Mouse (Mus musculus): ENCODE results near the gene Pknox2. TPM values are rescaled to one million over a fixed set of nuclear protein-coding genes. Genes with fewer than 3 reads are reported as not detected.

Gene Pknox2
- 1 to 10 TPM; 2.9 to 3.5 TPM for total RNA-seq (2021)
- polyA plus RNA-seq (2012; rRNA removed) = 1.8 and 2.1 TPM in 2 replicates
- long read RNA-seq, partial matches to known transcripts = 2 of 4 reads
- long read RNA-seq, other reads (novel, unspliced or antisense) = 0 of 4 reads

DNA sequence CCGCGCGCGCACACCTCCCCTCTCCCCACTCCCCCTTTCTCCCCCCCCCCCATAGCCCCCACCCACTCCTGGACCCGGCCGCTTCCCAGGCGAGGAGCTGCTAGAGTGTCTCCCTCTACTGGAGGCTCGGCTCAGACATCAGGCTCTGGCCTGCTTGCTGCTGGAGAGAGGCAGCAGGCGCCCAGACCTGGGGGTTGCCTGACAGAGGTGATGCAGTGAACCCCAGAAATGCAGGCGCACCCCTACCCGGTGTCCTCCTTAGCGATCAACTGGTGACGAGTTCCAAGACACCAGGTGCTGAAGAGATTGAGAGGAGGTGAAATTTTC is at the start of gene Pknox2:
Gene Pknox2, minus strand, starts transcription at position 49 of the 327 bp plus-strand sequence.
- DNase-seq = peak; percentile 84

DNA sequence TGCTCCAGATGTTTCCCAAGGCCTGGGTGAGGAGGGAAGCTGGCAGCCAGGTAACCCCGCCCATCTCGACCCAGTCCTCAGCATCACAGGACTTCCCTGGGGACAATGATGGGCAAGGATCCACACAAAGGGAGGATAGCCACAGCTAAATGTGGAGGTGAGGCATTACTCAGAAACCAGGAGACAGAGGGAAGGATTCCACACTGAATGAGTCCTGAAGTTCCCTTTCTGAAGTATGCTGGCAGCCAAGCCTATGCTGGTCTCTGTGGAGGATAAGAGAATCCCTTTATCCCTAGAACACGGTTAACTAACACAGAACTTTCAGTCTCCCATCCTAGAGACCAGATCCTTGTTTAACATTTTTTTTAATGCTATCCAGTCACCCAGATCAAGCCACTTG is 40.8 kb upstream of the Pknox2 start:
- DNase-seq = no peak

DNA sequence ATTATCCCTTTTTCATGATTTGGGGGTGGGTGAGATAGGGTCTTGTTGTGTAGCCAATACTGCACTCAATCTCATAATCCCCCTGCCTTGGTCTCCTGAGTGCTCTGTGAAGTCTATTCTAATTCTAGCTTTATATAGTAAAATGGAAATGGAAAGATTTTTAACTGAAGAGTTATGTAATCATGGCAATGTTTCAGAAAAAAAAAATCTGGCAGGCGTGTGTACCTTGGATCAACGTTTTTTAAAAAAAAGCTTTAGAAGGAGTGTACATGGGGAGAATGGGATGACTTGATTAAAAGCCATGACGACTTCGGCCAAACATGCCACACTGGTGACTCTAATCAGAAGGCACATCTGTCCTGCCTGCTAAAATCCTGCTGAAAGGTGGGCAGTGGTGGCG is 40.2 kb upstream of the Pknox2 start:
- DNase-seq = no peak

DNA sequence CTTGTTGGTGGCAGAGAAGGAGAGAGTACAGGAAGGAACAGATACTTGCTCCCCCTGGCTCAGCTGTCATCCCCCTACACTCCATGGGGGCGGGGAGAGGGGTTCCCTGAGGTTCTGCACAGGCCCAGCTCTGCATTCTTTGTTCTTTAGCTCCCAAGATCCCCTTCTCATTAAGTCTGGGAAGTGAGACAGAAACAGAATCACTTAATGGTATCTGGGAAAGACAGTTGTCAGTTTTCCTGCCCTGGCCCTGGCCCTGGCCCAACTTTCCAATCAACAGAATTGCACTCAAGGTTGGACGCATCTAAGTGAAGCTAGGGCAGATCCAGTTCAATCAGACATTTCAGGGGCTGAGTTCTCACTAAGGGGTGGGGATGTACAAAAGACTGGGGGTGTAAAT is 36.0 kb upstream of the Pknox2 start:
- no peak for DNase-seq

DNA sequence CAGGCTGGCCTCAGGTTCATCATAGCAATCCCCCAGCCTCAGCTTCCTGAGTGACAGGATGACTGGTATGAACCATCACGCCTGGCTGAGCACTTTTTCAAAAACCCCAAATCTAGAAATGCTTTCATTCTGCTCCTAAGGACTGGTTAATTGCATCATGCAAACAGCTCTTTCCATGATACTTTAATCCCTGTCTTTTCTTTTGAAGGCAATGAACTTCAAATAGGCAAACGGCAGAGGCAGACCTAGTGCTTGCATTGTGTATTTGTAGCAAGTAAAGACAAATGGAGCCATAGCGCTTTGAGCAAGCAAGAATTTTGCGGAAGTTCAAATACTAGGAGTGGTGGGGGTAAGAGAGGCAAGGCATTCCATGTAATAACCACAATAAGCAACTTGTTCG is 34.4 kb upstream of the Pknox2 start:
- DNase-seq = no peak

DNA sequence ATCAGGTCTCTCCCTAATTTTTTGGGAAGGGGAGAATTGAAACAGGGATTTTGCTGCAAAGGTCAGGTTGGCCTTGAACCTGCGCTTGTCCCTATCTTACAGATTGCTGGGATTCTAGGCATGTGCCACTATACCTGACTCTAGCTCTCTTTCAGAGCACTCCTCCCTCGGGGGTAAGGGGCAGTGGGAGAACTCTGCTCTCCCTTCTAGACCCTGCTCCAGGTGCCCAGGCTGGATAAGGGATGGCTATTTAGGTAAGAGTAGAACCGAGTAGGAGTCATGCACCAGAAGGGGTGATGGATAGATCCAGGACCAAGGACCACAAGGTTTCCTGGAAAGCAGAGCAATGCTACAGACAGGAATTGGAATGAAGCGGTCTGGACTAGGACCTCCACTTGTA is 32.4 kb upstream of the Pknox2 start:
- DNase-seq = no peak

DNA sequence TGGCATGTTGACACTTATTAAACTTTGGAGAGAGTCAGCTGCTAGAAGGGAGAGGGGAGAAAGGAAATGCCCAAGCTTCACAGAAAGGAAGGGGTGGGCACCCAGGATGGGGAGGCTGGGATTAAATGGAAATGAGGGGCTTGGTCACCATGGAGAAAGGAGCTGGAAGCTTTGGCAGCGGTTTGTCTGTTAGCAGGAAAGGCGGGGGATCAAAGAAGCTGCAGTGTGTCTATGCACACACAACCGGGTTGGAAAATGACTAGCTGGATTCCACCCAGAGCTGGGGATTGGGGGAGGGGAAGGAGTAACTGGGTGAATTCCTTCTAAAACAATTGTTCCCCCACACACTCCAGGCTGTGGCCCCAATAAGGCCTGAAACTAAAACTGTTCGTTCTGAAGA is 31.7 kb upstream of the Pknox2 start:
- DNase-seq = no peak

DNA sequence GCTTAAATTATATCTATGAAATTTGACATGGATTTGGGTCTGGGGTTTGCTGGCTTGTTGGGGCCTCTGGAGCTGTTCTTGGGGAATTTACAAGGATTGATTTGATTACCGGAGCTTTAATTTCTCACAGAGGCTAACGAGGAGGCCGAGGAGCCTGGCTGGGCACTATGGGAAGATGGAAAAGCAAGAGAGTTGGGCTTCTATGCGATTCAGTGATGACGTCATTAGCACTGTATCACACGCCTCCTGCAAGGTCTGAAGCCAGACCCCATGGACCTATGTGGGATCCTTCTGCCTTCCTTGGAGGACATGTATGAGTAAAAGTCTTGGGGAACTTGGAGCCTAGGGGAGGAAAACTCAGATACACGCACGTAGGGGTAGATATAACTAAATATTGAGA is 30.3 kb upstream of the Pknox2 start:
- no peak for DNase-seq

DNA sequence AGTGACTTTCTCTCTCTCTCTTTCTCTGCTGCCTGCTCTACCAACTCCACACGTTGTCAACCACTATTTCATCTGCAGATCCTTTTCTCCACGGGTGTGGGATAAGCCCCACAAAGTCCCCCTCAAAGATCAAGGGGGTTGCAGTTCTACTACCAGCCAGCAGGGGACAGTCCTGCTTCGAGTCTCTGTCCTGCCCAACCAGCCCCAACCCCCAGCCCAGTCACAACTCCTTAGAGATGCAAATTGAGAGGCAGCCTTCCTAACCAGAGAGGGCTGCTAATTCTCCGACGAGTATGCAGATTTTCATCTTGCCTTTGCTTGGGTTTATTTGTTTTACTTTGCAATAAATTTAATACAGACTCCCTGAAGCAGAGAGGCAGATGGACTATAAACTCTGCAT is 29.9 kb upstream of the Pknox2 start:
- DNase-seq = peak; percentile 39

DNA sequence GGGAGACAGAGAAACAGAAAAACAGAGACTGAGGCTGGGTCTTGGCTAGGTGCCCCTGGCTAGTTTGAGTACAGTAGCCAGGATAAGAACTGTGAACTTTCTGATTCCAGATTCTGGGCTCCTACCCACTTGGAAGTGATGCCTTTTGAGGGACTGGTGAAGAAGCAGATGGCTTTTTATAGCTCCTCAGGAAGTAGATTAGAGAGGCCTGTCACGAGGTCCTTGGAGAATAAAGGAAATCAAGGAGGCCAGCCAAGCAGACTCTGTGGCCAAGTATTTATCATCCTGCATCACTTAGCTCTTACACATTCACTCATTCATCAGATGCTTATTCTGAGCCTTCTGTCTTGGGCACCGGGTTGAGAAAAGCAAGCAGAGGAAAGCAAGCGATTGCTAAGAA is 28.8 kb upstream of the Pknox2 start:
- no peak for DNase-seq

DNA sequence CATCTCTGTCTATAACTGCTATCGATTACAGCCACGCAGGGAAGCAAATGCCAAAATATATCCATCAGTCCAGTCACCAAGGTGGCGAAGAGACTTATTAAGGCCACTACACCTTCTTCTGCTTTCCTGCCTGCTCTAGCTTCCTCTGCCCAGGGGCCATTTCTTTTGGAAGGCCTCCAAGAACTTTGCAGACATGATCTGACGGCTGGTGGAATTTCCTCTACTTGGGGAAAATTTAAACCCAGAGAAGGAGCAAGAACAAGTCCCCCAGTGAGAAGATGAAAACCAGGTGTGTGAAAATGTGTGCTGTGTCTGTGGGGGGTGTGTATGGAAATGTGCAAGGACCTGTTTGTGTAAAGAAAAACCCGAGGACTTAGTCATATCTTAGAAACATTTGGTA is 26.2 kb upstream of the Pknox2 start:
- no peak for DNase-seq

DNA sequence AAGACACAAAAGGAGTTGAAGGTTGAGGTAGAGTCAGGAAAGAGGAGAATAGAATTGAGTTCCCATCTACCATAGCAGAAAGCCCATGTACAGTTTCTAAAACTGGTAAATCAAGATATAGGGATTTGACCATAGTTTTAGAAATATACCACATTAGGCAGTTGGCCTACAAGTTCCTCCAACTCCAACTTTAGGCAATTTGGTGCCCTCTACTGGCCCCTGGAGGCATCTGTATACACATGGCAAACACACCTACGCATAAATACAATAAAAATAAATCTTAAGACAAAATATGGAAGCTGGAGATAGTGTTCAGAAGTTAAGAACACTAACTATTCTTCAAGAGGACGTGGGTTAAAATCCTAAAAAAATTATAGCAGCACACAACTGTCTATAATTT is 19.7 kb upstream of the Pknox2 start:
- DNase-seq = no peak

DNA sequence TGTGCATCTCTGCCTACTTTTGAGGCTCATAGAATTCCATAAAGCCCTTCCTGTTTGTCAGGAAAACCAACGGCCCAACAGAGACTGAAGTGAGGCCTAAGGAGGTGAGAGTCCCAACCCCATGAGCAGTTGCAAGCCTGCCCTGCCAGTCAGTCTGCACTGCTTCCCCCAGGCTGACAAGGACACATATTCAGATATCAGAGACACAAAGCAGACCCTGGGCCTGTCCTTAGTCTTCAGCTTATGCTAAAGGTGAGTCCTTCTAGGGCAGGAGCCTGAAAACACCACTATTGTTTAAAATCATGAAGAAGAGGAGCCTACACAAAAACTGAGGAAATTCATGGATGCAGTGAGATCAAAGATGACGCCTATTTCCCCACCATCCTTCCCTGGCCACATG is 13.5 kb upstream of the Pknox2 start:
- no peak for DNase-seq

DNA sequence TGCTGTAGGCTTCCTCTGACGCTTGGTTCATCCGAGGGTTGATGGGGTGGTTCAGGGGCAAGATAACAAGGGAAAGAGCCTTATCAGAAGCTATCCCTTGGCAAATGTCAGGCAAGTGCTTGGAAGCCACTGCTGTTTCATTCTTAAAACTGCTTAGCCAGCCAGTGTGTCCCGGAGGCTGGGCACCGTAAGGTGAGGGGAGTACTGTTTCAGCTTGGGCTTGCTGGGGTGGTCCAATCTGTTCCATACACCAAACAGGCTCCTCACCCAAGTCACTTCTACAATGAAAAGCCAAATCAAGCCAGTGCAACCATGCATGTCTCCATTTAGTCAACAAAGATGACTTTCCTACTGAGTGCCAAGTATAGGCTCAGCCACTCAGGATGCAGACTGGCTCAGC is 679 bp upstream of the Pknox2 start:
- no peak for DNase-seq

DNA sequence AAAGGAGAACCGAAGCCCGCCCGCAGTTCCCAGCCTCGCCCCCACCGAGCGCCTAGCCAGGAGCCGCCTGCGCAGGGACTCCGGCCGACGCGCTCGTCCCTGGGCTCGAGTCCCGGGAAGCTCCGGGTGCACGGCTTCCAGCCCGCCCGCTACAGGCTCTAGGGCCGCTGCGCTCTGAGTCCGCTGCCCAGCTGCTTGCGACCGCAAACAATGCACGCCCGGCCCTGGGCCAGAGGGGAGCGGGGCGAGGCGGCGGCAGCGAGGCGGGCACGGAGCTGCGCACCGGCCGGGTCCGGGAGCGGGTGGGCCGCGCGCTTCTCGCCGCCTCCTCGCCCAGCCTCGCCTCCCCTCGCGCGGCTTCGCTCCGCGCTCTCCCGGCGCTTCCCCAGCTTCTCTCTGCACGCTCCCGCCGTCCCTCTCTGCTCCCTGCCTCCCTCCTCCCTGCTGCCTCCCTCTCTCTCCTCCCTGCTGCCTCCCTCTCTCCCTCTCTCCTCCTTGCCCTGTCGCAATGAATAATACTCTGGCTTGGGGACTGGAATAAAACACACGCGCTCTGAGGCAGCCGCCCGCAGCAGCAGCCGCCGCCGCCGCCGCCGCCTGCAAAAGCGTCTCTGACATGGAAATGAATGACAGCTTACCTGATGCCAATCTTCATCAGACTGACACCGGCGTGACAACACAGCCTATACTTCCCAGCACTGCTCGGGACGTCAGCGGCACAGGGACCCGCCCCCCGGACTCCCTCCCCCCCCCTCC is 426 bp downstream of the Pknox2 start:
- peak; percentile 87 for DNase-seq

DNA sequence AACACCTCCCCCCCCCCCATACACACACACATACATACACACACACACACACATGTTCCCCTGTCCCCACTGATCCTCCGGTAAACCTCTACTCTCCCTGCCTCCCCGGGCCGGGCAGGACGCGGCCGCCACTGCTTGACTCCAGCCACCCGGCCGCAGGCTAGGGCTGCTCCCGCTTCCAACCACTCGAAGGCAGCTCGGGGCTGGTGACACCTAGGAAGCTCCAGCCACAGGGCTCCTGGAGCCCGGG is 929 bp downstream of the Pknox2 start:
- DNase-seq = no peak

DNA sequence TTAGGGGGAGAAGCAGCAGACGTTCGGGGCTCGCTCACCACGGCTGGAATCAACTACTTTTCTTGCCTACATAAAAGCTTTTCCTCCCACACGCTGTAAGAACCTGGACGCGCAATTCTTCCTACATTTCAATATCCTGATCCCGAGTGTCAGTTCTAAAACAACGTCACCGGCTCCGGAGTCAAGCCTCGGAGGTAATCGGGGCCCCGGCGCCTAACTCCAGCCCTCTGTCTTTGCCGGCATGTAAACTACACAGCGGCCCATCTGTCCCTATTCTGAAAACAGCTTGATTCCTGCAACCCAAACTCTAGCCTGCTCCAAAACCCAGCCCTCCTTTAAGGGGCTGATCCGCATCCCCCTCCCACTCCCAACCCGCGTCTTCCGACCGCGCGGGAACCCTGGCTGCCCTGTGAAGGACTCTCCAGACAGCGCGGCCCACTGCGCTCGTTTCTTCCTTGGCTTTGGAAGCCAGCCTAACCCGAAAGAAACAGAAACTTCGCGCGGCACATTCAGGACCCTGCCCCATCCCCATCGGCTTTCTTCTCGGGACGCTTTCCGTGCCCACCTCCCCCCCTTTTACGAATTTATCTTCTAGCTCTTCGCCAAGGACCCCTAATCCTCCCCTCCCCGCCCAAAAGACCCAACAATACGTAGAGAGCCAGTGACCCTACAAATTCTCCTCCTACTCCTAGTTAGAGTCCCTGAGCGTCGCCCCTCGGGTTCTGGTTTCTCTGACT is 1.4 kb downstream of the Pknox2 start:
- peak; percentile 54 for DNase-seq

DNA sequence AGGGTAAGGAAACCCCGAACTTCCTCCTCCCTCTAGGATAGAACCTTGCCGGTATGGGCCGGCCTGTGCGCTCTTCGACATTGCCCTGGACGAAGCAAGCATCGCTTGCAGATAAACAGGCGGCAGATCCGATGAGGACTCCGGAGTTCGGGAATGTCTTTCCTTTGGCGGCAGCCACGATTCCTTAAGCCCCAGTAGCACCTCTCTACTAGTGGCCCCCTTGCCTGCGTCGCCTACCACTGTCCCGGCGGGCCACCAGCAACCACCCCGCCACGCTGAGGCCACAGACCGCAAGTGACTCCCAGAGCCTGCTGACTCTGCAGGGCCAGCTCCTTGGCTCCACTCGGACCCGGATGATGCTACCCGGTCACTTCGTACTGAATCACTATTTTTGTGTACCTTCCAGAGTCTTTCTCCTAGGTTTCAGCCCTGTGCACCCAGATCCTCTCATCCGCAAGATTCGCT is 2.0 kb downstream of the Pknox2 start:
- DNase-seq = peak; percentile 58

DNA sequence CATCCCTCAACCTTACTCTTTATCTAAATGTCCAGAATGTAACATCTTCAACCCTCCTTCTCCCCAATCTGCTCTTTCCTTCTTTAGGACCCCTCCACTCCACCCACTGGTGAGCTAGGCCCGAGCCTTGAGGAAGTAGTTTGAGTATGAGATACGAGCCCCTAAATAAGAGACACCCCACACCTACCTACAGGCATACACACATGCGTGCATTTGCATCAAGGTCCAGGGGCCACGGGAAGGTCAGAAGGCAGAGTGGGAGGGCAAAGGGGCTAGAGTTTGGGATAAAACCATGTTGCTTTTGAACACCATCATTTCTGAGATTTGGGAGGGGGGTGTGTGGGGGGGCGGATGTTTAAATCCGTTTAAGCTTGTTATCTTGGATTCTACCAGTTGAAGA is 2.5 kb downstream of the Pknox2 start:
- no peak for DNase-seq

DNA sequence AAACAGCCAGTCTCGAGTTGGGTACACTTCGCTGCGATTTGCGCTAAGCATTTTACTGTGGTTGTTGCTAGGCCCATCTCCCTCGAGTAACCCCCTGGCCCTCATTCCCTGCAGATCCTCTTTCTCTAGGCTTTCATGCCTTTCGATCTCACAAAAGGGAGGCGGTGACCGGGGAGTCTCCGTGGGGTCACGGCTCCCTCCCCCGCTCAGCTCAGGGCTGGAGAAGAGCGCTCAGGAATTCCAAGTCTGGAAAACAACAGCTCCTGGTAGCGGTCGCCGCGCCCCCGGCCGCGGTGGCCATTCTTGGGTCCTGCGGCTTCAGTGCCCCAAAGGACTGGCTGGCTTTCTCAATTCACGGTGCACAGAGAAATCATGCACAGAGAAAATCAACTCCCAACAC is 3.0 kb downstream of the Pknox2 start:
- no peak for DNase-seq

DNA sequence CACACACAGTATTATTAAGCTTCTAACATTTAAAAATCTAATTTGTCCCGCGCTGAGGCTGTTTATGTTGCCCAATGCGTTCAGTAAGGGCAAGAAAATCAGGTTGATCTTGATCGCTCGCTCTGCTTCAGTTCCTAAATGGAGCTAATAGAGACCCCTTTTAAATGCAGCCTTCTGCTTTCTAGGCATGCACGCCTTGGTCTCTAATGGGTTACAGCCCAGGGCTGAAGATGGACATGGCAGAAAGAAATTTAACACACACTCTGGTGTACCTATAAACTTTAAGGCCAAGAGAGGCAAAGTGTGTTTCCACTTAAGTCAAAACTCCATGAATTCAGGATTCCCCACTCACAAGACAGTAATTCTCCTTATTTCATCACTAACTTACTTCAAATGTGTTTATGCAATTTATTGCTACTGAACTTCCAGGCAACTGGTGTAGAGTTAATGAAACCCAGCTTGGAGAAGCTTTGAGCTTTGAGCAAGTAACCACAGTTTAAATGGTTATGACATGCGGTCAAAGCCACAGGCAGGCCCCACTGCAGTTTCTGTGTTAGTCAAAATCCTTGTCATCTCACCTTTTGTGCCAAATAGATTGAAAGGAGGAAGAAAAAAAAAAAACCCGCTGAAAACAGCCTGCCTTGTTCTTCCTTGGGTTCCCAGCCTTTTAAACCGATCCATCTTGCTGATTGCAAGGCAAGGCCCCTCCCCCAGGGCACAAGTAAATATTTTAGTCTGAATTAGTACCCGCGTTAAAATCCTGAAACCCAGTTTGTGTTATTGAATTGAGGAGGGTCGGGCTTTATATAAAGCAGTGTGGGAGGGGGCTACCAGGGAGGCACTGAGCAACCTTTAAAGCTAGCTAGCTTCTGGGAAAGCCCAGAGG is 3.9 kb downstream of the Pknox2 start:
- no peak for DNase-seq

DNA sequence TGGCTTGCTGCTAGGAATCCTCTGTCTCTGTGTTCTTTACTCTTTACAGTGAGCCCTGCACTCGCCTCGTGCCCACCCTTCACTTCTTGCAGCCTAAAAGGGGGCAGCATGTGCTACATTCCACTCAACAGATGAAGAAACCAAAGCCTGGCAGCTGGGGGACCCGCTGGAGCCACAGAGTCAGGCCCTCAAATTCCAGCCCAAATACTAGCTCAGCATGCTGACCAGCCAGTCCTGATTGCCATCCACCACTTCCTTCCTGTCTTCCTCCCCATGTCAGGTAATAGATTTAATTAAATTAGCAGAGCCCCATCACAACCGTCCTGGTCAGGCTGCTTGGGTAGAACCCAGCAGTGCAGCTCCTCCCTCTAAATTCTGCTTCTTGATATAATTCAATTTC is 5.1 kb downstream of the Pknox2 start:
- DNase-seq = no peak

All from adrenal gland, adult 2 months (tissue).